Mouse (Mus musculus) T-cell, adult 66 days (primary cell): Measurements from ENCODE around the gene Ttc14. TPM values are rescaled to one million over a fixed set of nuclear protein-coding genes. Genes with fewer than 3 reads are reported as not detected.

Source experiments
- total RNA-seq, 2 experiments: library from RNA; stranded (reverse); gene quantifications; 3 replicates in 1 of 2; 4 replicates in 1 of 2; pipeline ENCODE4 v1.2.4; 2023

The Ttc14 gene
- 100 to 1,000 TPM; 128 TPM for total RNA-seq

GRCm38 (mm10) chr3:33799617-33800512, at the start of gene Ttc14:
TSS of gene Ttc14 (plus strand) at chr3:33799832.

DNA sequence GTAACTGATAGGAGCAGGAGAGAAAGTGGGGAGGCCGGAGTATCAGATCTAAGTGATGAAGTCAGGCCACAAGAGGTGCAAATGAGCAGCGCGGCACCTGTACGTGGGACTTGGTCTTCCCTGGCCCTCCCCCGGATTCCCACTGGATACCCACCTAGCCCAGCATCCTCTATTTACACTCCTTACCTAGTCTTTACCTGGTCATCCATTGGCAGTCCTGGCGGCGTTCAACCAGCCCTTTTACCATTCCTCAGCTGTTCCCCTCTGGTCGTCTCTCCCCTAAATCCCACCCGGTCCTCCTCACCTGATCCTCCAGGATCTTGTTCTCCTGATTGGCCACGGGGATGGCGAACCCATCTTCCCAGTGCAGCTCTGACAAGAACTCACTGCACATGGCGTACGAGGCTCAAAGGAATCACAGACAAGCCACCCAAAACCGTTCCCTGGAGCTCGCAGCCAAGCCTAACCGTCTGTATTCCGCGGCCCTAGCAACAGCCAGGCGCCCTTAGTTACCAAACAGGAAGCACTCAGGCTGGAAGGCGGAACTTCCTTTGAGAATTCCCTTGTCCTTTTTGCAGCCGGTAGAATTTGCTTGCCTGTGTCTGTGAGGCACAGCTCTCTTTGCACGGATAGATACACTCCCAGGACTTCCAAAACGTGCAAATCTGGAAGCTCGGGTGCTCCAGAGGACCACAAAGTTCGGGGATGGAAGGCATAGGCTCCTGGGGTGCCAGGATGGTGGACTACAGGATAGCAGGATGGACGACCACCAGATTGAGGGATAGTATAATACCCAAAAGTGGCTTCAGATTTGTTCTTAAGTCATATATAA, 44.4 kb downstream of the Ttc14 start, which contains the start of gene Ccdc39:
Ccdc39 (minus strand) TSS at position 510 of the 832 bp plus-strand sequence.

Other genes starting within 250 kb of the Ttc14 start
- not detected for gene Ccdc39, start 44.5 kb downstream of the Ttc14 start, total RNA-seq
- 100 to 1,000 TPM; 119 to 129 TPM for gene Fxr1, start 220.1 kb downstream of the Ttc14 start, total RNA-seq